Mouse (Mus musculus) left cerebral cortex, adult 2 months (tissue): ENCODE measurements around the gene Ephx3. TPM values are rescaled to one million over a fixed set of nuclear protein-coding genes. Genes with fewer than 3 reads are reported as not detected.
"Not testable (repeated sequence)": the region's sequence is repeated elsewhere in the genome, so short reads cannot be mapped to it uniquely, and the experiment has no call there.

Experiments used
- DNase-seq, 2 experiments: peaks; one replicate each; pipeline ENCODE4 v3.0.0; 2021 to 2022; ENCODE audit warnings: low spot score in 2 of 2, mixed read lengths in 1 of 2; ENCODE audit errors: extremely low spot score in 1 of 2
- H3K27ac ChIP-seq: fragments of 200-600 bp; 2 replicates; pipeline ENCODE4 v1.8.1; 2022
- H3K4me3 ChIP-seq: fragments of 200-600 bp; 2 replicates; pipeline ENCODE4 v1.8.1; 2022
- CTCF ChIP-seq: fragments of 200-600 bp; IDR thresholded peaks from 2 replicates; pipeline ENCODE4 v1.8.1; 2022; ENCODE audit warnings: antibody characterized with exemption, mild to moderate bottlenecking, moderate library complexity
- intact Hi-C: fragments of 180-260 bp; cut with DNase I; formaldehyde crosslinking; loops from one replicate; pipeline ENCODE4 v1.15.1; 2025
- long read RNA-seq, 2 experiments: library from polyadenylated mRNA; stranded (forward); transcript quantifications; one replicate each; pipeline ENCODE4 v2.0.0; 2021; ENCODE audit warnings: borderline mapping rate in 2 of 2
- total RNA-seq, 2 experiments: library from RNA; stranded (reverse); gene quantifications; 2 replicates each; pipeline ENCODE4 v1.2.3; 2021

Gene Ephx3
- under 1 TPM; 0.28 to 0.29 TPM for total RNA-seq
- long read RNA-seq, experiment 1, partial matches to known transcripts, result 0 of 1 reads
- long read RNA-seq, experiment 1, other reads (novel, unspliced or antisense), result 0 of 1 reads
- long read RNA-seq, experiment 2, result 0 reads

GRCm38 (mm10) chr17:32188863-32189636 lies at the start of gene Ephx3:
Gene Ephx3 (minus strand): TSS chr17:32189549.
- intact Hi-C loops, result no loop called here
- no peak for TF ChIP-seq CTCF

GRCm38 (mm10) chr17:32238589-32238988 lies 49.2 kb upstream of the Ephx3 start:
- no peak overlapping the region for H3K4me3 ChIP-seq
- DNase-seq, result no peak
- no peak for TF ChIP-seq CTCF
- intact Hi-C loops, result loop anchor here (5.0 kb wide), 1 partner anchor 44 kb away; the partner anchor contains the start of gene Brd4
- H3K27ac ChIP-seq, result no peak overlapping the region

More at GRCm38 (mm10) chr17:32188863-32189636, at the start of gene Ephx3:
- DNase-seq, result no peak
- Histone ChIP-seq H3K4me3 (peak within 1 kb of the TSS; percentile 34), H3K27ac (no peak within 1 kb of the TSS)

DNA sequence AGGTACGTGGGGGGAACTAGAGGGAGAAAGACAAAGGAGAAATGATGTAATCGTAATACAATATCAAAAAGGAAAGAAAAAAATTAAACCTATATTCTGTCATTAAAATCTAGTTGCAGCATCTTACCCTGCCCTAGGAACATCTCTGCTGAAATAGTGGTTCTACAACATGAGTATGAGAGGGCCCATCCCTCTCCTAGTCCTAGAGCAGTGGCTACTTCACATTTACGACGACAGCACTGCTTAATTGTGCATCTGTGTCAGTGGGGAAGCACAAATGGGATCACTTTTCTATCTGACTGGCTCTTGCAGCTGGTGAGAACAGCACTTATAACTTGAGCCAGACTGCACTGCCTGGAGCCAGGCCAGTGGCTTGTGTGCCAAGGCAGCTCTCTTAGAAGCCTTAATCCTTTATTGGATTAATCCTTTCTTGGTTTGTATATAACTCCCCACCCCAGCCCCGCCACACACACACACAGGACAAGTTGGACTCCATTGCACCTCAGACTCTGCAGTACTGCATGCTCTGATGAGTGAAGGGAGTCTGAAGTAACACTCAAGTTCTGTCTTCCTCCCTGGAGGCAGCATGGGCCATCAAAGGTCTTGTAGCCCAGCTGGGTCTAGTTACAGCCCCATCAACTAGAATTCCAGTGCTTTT lies 46.3 kb upstream of the Ephx3 start:
- Histone ChIP-seq H3K27ac (no peak overlapping the region), H3K4me3 (no peak overlapping the region)
- no peak for TF ChIP-seq CTCF
- DNase-seq, result peak; percentile 36 to 37
- intact Hi-C loops, result loop anchor here (5.0 kb wide), 1 partner anchor 47 kb away; the partner anchor contains the start of gene Brd4

GRCm38 (mm10) chr17:32233174-32233573 lies 43.8 kb upstream of the Ephx3 start:
- no peak for TF ChIP-seq CTCF
- intact Hi-C loops, result no loop called here
- no peak overlapping the region for H3K4me3 ChIP-seq
- no peak for DNase-seq
- no peak overlapping the region for H3K27ac ChIP-seq

GRCm38 (mm10) chr17:32229256-32229655 lies 39.9 kb upstream of the Ephx3 start:
- no peak for TF ChIP-seq CTCF
- Histone ChIP-seq H3K27ac (no peak overlapping the region), H3K4me3 (no peak overlapping the region)
- intact Hi-C loops, result no loop called here
- DNase-seq, result no peak

DNA sequence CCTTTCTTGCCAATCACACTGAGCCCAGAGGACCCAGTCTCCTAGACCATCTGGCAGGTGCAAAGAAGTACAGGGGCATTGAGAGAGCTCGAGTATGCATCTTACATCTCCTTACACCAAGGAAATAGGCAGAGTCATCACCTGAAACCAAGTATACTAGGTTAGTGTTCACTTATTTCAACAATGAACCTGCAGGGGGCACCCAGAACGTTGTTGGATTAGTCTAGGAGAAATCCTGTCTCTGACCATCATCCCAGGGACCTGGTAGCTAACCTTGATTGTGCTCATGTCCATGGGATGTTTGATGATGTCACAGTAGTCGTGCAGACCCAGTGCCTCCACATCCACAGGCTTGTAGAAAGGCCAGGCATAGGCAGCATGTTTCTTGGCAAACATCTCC lies 31.5 kb upstream of the Ephx3 start:
- peak; percentile 29 for TF ChIP-seq CTCF
- H3K4me3 ChIP-seq, result no peak overlapping the region
- H3K27ac ChIP-seq, result no peak overlapping the region
- intact Hi-C loops, result no loop called here
- no peak for DNase-seq

- intact Hi-C loops, H3K27ac ChIP-seq, DNase-seq, H3K4me3 ChIP-seq: not testable (repeated sequence)
- TF ChIP-seq CTCF, result peak; percentile 53
Measured at GRCm38 (mm10) chr17:32215587-32215986, 26.2 kb upstream of the Ephx3 start.

DNA sequence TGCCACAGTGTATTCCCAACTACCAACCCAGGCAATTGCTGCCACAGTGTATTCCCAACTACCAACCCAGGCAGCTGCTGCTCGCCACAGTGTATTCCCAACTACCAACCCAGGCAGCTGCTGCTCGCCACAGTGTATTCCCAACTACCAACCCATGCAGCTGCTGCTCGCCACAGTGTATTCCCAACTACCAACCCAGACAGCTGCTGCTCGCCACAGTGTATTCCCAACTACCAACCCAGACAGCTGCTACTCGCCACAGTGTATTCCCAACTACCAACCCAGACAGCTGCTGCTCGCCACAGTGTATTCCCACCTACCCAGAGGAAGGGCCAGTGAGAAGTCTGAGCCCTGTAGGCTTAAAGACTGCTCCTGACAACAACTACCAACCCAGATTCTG lies 22.2 kb upstream of the Ephx3 start:
- not testable (repeated sequence) for H3K27ac ChIP-seq, H3K4me3 ChIP-seq, DNase-seq
- intact Hi-C loops, result loop anchor here (5.0 kb wide), 1 partner anchor 184 kb away; no protein-coding TSS in a partner anchor

- Histone ChIP-seq H3K27ac (no peak overlapping the region), H3K4me3 (no peak overlapping the region)
- intact Hi-C loops, result loop anchor here (2.0 to 10.0 kb wide), 5 partner anchors 47 to 525 kb away; no protein-coding TSS in a partner anchor
- peak; percentile 92 for TF ChIP-seq CTCF
- DNase-seq, result peak; percentile 59 to 69
Measured at GRCm38 (mm10) chr17:32209752-32210151, 20.4 kb upstream of the Ephx3 start.

DNA sequence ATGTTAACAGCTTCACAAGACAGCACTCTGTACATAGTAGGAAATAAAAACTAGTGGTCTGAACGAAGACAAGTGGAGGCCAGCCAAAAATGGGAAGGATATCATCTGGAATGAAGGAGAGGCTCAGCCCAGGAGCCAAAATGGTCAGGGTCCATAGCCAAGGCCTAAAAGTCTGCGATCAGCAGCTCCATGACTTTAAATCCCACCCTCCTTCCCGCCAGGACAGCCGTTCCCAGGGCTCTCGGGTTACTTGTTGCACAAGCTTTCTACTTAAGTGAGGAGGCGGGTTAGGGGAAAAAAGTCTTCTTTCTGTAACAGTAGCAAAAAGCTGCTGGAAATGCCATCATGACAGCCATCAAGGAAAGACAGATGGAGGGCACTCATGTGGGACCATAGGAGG lies 19.8 kb upstream of the Ephx3 start:
- no peak overlapping the region for H3K4me3 ChIP-seq
- TF ChIP-seq CTCF, result no peak
- intact Hi-C loops, result loop anchor here (2.0 to 10.0 kb wide), 4 partner anchors 46 to 524 kb away; no protein-coding TSS in a partner anchor
- no peak overlapping the region; the same call in 1 of the 2 replicates for H3K27ac ChIP-seq
- no peak for DNase-seq

DNA sequence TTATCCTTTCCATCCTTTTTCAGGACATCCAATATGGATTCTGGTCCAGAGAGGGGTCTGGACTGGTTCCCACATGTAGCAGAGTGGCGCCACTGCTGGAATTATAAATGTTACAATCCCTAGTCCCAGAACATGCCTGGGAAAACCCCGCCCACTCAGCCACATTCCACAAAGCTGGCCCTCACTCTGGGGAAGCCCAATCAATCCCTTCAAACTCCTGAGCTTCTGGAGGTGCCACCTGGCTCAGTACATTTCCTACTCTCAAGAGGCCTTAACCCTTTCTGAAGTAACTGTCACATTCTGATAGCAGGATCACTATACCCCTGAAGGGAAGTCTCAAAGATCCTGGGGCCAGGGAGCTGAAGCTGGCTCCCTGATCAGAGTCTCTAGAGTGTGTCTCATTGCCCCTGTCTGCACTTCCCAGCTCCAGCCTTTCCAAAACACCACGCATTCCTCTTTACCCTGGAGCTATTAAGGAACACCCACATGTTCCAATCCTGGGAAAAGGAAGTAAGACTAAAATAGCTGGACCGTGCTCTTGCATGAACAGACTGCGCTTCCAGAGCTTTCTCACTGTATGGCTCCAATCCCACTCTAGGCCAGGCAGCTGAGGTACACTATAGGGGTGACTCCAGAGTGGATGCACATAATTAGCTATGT lies 18.4 kb upstream of the Ephx3 start:
- intact Hi-C loops, result loop anchor here (2.0 to 10.0 kb wide), 4 partner anchors 45 to 523 kb away; no protein-coding TSS in a partner anchor
- Histone ChIP-seq H3K27ac (peak overlapping the region; percentile 24; the same call in 1 of the 2 replicates), H3K4me3 (no peak overlapping the region)
- DNase-seq, result no peak
- no peak for TF ChIP-seq CTCF
